Mouse (Mus musculus): ENCODE measurements around the gene Cdon. TPM values are rescaled to one million over a fixed set of nuclear protein-coding genes. Genes with fewer than 3 reads are reported as not detected.

Gene Cdon
- polyA plus RNA-seq (2011; ENCODE audit: insufficient read length, low read depth, missing spikeins) = 28.4 and 79.8 TPM in 2 replicates

- no peak for TF ChIP-seq CTCF (IDR thresholded peaks at IDR 0.05; ENCODE audit: borderline replicate concordance, insufficient read depth, low read length)
- TF ChIP-seq POLR2A (IDR thresholded peaks at IDR 0.05; ENCODE audit: low read depth, low read length) = peak; percentile 62
- H3K4me3 ChIP-seq (ENCODE audit: insufficient read depth, low read length) = peak within 1 kb of the TSS; percentile 88
- H3K27ac ChIP-seq (ENCODE audit: insufficient read depth, low read length) = peak within 1 kb of the TSS; percentile 75
- H3K4me1 ChIP-seq (ENCODE audit: control insufficient read depth, insufficient read depth, low read length) = peaks cover 4% of the 10 kb centered on the region; the same call in 1 of the 2 replicates
These were observed at the start of gene Cdon for GRCm38 (mm10) chr9:35420805-35421719. Gene Cdon, plus strand, starts transcription at chr9:35421128.

GRCm38 (mm10) chr9:35372324-35373101 is 48.4 kb upstream of the Cdon start:
- no peak overlapping the region for H3K4me3 ChIP-seq (ENCODE audit: insufficient read depth, low read length)
- peaks cover 8% of the 10 kb centered on the region for H3K4me1 ChIP-seq (ENCODE audit: control insufficient read depth, insufficient read depth, low read length)
- no peak overlapping the region for H3K27ac ChIP-seq (ENCODE audit: insufficient read depth, low read length)
- TF ChIP-seq CTCF (IDR thresholded peaks at IDR 0.05; ENCODE audit: borderline replicate concordance, insufficient read depth, low read length) (no peak), POLR2A (IDR thresholded peaks at IDR 0.05; ENCODE audit: low read depth, low read length) (no peak)

- Histone ChIP-seq H3K27ac (ENCODE audit: insufficient read depth, low read length) (no peak overlapping the region), H3K4me1 (ENCODE audit: control insufficient read depth, insufficient read depth, low read length) (no peaks in the 10 kb centered on the region), H3K4me3 (ENCODE audit: insufficient read depth, low read length) (no peak overlapping the region)
- TF ChIP-seq CTCF (IDR thresholded peaks at IDR 0.05; ENCODE audit: borderline replicate concordance, insufficient read depth, low read length) (no peak), POLR2A (IDR thresholded peaks at IDR 0.05; ENCODE audit: low read depth, low read length) (no peak)
These were observed 43.0 kb upstream of the Cdon start for GRCm38 (mm10) chr9:35377916-35378315.

GRCm38 (mm10) chr9:35378991-35379390 is 41.9 kb upstream of the Cdon start:
- TF ChIP-seq CTCF (IDR thresholded peaks at IDR 0.05; ENCODE audit: borderline replicate concordance, insufficient read depth, low read length) (no peak), POLR2A (IDR thresholded peaks at IDR 0.05; ENCODE audit: low read depth, low read length) (no peak)
- Histone ChIP-seq H3K4me3 (ENCODE audit: insufficient read depth, low read length) (no peak overlapping the region), H3K27ac (ENCODE audit: insufficient read depth, low read length) (no peak overlapping the region), H3K4me1 (ENCODE audit: control insufficient read depth, insufficient read depth, low read length) (no peaks in the 10 kb centered on the region)

- Histone ChIP-seq H3K4me1 (ENCODE audit: control insufficient read depth, insufficient read depth, low read length) (no peaks in the 10 kb centered on the region), H3K4me3 (ENCODE audit: insufficient read depth, low read length) (no peak overlapping the region), H3K27ac (ENCODE audit: insufficient read depth, low read length) (no peak overlapping the region)
- TF ChIP-seq POLR2A (IDR thresholded peaks at IDR 0.05; ENCODE audit: low read depth, low read length) (no peak), CTCF (IDR thresholded peaks at IDR 0.05; ENCODE audit: borderline replicate concordance, insufficient read depth, low read length) (no peak)
These were observed 21.0 kb upstream of the Cdon start for GRCm38 (mm10) chr9:35399896-35400295.

- TF ChIP-seq POLR2A (IDR thresholded peaks at IDR 0.05; ENCODE audit: low read depth, low read length) = no peak
- TF ChIP-seq CTCF (IDR thresholded peaks at IDR 0.05; ENCODE audit: borderline replicate concordance, insufficient read depth, low read length) = no peak
- H3K27ac ChIP-seq (ENCODE audit: insufficient read depth, low read length) = no peak overlapping the region
- no peaks in the 10 kb centered on the region for H3K4me1 ChIP-seq (ENCODE audit: control insufficient read depth, insufficient read depth, low read length)
- no peak overlapping the region for H3K4me3 ChIP-seq (ENCODE audit: insufficient read depth, low read length)
These were observed 20.5 kb upstream of the Cdon start for GRCm38 (mm10) chr9:35400398-35400797.

- H3K4me1 ChIP-seq (ENCODE audit: control insufficient read depth, insufficient read depth, low read length) = no peaks in the 10 kb centered on the region
- no peak overlapping the region for H3K27ac ChIP-seq (ENCODE audit: insufficient read depth, low read length)
- TF ChIP-seq CTCF (IDR thresholded peaks at IDR 0.05; ENCODE audit: borderline replicate concordance, insufficient read depth, low read length) (no peak), POLR2A (IDR thresholded peaks at IDR 0.05; ENCODE audit: low read depth, low read length) (no peak)
- no peak overlapping the region for H3K4me3 ChIP-seq (ENCODE audit: insufficient read depth, low read length)
These were observed 20.1 kb upstream of the Cdon start for GRCm38 (mm10) chr9:35400831-35401230.

GRCm38 (mm10) chr9:35402584-35402991 is 18.3 kb upstream of the Cdon start:
- Histone ChIP-seq H3K4me1 (ENCODE audit: control insufficient read depth, insufficient read depth, low read length) (no peaks in the 10 kb centered on the region), H3K4me3 (ENCODE audit: insufficient read depth, low read length) (no peak overlapping the region), H3K27ac (ENCODE audit: insufficient read depth, low read length) (no peak overlapping the region)
- no peak for TF ChIP-seq CTCF (IDR thresholded peaks at IDR 0.05; ENCODE audit: borderline replicate concordance, insufficient read depth, low read length)
- TF ChIP-seq POLR2A (IDR thresholded peaks at IDR 0.05; ENCODE audit: low read depth, low read length) = no peak

- Histone ChIP-seq H3K27ac (ENCODE audit: insufficient read depth, low read length) (no peak overlapping the region), H3K4me3 (ENCODE audit: insufficient read depth, low read length) (no peak overlapping the region), H3K4me1 (ENCODE audit: control insufficient read depth, insufficient read depth, low read length) (no peaks in the 10 kb centered on the region)
- TF ChIP-seq POLR2A (IDR thresholded peaks at IDR 0.05; ENCODE audit: low read depth, low read length) (no peak), CTCF (IDR thresholded peaks at IDR 0.05; ENCODE audit: borderline replicate concordance, insufficient read depth, low read length) (no peak)
These were observed 17.4 kb upstream of the Cdon start for GRCm38 (mm10) chr9:35403490-35403889.

Data from embryonic fibroblast, embryonic 13.5 days (primary cell).